Mouse (Mus musculus) left cerebral cortex, postnatal 10 days (tissue): ENCODE measurements around the gene Gm11758. TPM values are rescaled to one million over a fixed set of nuclear protein-coding genes. Genes with fewer than 3 reads are reported as not detected.
"Not testable (repeated sequence)": the region's sequence is repeated elsewhere in the genome, so short reads cannot be mapped to it uniquely, and the experiment has no call there.

Experiments used
- DNase-seq, 2 experiments: peaks; one replicate each; pipeline ENCODE4 v3.0.0; 2021 to 2022; ENCODE audit warnings: low spot score in 2 of 2, mixed read lengths in 1 of 2; ENCODE audit errors: extremely low spot score in 1 of 2
- intact Hi-C: fragments of 180-260 bp; cut with DNase I; formaldehyde crosslinking; loops from one replicate; pipeline ENCODE4 v1.15.1; 2025
- total RNA-seq, 2 experiments: library from RNA; stranded (reverse); gene quantifications; 2 replicates each; pipeline ENCODE4 v1.2.3; 2021

The Gm11758 gene
- total RNA-seq = not detected

GRCm38 (mm10) chr4:73876166-73876565 is at the start of gene Gm11758:
Gene Gm11758 (minus strand): TSS chr4:73876266.
- DNase-seq, intact Hi-C loops: not testable (repeated sequence)

- DNase-seq, intact Hi-C loops: not testable (repeated sequence)
These were observed 44.6 kb upstream of the Gm11758 start, which contains the start of gene Gm11756 for GRCm38 (mm10) chr4:73920660-73921059. Gene Gm11756 (minus strand): TSS chr4:73920760.

- DNase-seq, intact Hi-C loops: not testable (repeated sequence)
These were observed 29.8 kb upstream of the Gm11758 start, which contains the start of gene Gm13871 for GRCm38 (mm10) chr4:73905853-73906252. Gene Gm13871 (minus strand): TSS chr4:73905953.

- DNase-seq, intact Hi-C loops: not testable (repeated sequence)
These were observed 14.9 kb upstream of the Gm11758 start, which contains the start of gene Gm11757 for GRCm38 (mm10) chr4:73891012-73891411. Gene Gm11757 (minus strand): TSS chr4:73891112.

- intact Hi-C loops = no loop called here
- no peak for DNase-seq
These were observed 49.5 kb downstream of the Gm11758 start for GRCm38 (mm10) chr4:73826587-73826986.

Other genes starting within 250 kb of the Gm11758 start
- not detected for gene Gm11236, start 238.1 kb downstream of the Gm11758 start, total RNA-seq
- gene Gm11239, start 207.9 kb downstream of the Gm11758 start, total RNA-seq = not detected
- not detected for gene Gm428, start 192.8 kb downstream of the Gm11758 start, total RNA-seq
- under 1 TPM; 0.21 to 0.61 TPM for gene Rasef, start 85.3 kb downstream of the Gm11758 start, total RNA-seq
- not detected for gene Gm11757, start 14.8 kb upstream of the Gm11758 start, total RNA-seq
- not detected for gene Gm13871, start 29.7 kb upstream of the Gm11758 start, total RNA-seq
- gene Gm11756, start 44.5 kb upstream of the Gm11758 start, total RNA-seq = not detected
- gene 2310002L09Rik, start 74.6 kb upstream of the Gm11758 start, total RNA-seq = not detected
- 10 to 100 TPM; 25.4 to 25.6 TPM for gene Frmd3, start 137.2 kb upstream of the Gm11758 start, total RNA-seq